Mouse (Mus musculus) frontal cortex, postnatal 36 days (tissue): Measurements from ENCODE around the gene Capn1.

Experiments
- DNase-seq, 2 experiments: peaks; one replicate each; pipeline ENCODE4 v3.0.0; 2022; ENCODE audit warnings: low spot score in 2 of 2

Gene Capn1

DNA sequence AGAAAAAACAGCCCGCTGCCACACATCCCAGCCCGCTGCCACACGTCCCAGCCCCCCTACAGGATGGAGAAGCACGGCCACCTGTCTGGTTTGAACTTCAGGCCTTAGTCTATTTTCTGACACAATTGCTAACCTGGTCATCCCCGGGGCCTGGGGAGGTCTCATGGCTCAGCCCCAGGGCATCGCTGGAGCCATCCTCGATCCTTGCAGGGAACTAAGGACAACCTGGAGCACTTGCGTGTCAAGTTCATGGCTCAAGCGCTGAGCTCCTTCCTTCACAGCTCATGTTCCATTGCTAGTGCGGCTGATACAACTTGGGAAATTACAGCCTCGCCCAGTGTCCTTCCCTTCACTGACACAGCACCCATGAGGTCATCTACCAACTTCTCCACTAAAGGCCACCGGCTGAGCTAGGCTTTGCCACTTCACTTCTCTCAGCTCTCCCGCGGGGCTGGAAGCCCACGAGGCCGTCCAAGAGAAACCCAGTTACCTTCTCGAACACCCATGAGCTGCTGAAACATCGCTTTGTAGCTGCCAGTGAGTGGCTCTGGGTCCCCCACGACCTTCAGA is 62.4 kb downstream of the Capn1 start:
- DNase-seq, result no peak

DNA sequence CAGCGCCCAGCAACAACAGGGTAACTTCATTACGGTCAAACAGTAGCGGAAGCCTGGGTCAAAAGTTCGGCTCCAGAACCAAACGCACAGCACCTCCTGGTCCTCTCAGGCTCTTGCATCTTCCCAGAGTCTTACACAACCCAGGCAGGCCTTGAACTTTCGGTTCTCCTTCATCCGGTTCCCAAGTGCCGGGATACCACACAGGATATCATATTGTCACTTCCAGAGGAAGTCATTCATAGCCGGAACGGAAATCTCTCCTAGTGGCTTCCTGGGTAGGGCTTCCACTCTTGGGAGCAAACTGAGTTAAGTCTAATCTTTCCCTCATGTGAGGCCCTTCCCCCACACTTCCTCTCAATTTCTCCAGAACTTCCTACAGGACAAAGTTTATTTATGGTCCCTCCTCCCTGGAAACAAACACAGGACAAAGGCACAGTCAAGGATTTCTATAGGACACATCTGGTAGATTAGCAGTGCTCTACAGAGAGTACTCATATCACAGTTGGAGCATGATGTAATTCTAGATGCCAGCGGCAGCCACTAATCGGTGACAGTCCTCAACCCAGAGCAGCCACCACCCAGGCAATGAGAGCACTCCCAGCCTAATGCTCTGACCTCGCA is 63.5 kb downstream of the Capn1 start:
- DNase-seq, result no peak

DNA sequence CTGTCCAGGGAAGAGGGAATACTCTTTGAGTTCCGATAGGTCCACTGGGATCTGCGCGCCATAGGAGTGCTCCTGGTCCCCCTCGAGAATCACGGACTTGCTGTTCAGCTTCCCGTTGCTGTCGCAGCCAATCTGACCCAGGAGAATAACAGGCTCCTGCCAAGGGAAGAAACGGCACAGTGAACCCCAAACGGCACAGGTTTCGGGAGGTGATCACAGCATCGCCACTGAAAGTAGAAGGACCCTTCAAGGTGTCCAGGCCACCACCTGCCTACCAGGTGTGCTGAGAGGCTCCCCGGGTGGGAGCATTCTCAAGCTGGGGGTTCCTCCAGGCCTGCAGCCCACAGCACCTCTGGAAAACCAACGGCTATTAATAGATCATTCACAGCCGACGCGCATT is 64.1 kb downstream of the Capn1 start:
- no peak for DNase-seq

DNA sequence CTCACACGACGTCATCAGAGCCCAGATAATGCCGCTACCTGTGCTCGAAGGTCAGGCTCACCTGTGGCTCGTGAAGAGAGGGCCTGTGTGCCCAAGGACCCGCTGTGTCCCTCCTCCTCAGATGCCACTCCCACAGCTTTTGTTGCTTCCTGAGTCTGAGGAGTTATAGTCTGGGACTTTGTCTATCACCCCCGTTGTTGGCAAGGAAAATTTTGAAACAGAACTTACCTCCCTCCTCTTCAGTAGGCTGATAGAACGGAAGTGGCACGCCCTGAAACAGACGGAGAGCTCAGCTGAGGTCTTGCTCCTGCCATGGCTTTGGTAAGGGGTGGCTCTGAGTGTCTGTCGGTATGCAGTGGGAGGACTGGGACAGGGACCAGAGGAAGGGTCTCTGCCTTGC is 65.5 kb downstream of the Capn1 start:
- DNase-seq, result no peak

DNA sequence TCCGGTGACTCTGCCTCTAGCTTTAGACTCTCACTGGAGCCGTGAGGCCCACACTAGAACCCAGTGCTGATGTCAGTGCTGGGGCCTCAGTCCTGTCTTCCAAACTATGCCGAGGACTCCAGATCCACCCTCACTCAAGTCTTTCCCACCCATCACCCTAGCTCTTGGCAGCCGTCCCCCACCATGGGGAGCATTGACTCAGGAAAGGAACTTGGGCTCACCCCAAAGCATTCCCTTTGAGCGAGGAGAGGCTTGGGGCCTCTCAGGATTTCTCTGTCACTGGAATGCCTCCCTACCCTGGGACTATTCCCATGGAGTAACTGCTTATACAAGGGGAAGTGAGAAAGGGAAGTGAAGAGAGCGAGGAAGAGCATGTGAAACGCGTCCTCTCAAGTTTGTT is 69.8 kb downstream of the Capn1 start:
- no peak for DNase-seq

DNA sequence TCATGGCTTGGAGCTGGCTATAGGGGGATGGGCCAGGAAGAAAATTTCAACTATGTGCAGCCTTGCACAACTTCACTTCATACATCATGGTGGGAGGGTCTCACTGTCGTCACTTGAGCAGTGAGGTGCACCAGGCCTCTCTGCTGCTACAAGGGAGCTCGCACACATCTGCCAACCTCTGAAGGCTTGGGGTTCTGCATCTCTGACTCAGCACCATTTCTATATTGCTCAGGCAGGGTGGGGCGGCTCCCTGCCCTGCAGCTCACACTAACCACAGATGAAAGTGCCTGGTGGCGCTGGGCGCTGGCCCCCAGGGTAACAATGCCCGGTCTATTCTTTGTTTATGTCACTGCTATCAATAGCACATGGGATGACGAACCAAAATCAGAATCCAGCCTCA is 70.7 kb downstream of the Capn1 start:
- DNase-seq, result no peak

DNA sequence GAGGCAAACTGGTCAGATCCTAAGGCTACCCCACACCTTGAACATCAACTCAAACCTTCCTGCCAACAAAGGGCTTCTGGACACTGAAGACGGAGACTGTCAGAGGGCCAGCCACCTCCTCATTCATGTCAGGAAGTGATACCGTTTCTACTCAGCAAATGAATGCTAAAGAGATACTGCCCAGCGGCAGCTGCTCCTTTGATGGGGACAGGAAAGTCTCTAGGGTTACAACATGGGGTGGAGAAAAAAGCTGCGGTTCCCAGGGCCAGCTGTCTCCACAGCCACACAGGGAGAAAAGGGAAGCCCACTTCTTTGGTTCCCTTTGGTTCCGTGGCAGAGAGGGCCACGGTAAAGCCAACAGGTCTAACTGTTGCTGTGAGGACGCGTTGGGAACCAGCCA is 71.6 kb downstream of the Capn1 start:
- DNase-seq, result no peak

DNA sequence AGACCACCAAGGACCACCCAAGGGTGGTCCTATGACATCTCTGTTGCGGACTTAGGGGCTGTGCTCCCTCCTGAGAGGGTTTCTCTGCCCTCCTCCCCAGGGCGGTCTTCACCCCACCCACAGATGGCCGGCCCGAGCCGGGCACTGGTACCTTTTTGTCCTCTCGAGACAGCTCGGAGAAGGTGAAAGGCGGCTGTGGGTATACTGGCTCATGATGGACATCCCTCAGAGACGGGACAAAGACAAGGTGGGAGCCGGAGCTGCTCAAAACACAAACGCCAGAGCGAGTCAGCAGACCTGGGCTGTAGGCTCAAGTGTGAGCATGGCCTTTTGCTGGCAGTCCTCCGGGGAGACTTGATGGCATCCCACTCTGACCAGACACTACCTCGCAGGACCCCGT is 72.3 kb downstream of the Capn1 start:
- DNase-seq, result no peak

DNA sequence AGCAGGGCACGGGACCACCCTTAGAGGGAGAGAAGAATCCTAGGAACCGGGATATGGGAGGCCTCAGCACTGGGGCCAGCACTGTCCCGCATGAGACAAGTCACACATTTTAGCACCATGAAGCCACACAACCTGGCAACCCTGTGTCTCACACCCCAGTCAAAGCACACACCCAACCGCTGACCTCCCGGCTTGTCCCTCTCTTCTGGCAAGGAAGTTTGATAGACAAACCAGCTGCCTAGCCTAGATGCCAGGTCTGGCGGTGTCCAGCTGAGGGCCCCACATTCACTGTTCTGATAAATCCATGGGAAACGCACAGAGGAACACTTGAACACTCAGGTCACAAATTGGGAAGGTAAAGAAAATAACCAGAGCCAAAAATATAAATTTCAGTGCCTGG is 73.1 kb downstream of the Capn1 start:
- no peak for DNase-seq

DNA sequence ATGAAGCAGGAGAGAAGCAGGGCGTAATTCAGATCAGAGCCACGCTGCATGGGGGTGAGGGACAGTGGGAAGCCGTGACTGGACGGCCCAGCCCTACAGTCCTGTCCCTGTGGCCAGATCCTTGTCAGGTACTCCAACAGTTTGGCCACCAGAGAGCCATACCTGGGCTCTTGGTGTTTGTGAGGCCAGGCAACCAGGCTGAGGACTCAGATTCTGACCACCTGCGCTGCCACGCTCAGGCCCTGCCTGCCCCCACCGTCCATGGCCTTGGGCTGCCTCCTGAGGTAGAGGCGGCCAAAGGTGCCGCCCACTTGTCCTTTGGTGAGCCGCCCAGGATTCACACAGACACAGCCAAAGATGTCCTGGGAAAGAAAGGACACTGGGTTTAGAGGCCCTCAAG is 75.0 kb downstream of the Capn1 start:
- DNase-seq, result no peak

DNA sequence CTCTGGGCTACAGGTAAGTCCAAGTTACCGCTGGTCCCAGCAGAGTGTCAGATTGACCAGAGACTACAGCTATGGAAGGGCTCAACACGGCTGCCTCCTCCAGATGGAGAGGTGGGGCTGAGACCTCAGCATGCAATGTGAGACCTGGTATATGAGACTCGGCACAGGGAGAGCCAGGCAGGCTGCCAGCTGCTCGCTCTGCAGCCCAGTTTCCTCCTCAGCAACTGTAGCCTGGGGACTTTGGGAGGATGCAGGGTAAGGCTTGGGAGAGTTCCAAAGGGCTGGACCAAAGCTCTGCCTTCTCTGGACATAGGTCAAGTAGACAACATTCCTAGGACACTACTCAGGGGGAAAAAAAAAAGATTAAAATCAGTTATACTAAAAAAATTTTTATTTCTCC is 75.5 kb downstream of the Capn1 start:
- DNase-seq, result no peak

DNA sequence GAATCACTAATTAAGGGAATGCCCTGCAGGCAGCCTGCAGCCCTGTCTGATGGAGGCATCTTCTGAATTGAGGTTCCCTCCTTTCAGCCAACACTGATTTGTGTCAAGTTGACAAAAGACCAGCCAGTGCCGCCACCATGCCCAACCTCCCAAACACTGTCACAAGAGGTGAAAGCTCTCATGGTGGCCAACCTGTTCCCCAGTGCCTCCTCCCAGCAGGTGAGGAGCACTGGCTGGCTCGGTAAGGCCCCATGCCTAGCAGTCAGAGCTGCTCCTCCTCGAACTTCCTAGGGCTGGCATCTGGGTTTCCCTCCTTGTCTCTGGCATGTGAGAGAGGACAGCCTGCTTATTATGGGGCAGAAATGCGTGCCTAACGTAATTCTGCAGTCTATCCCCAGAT is 76.0 kb downstream of the Capn1 start:
- no peak for DNase-seq
